Mouse (Mus musculus): ENCODE measurements around the gene Sh3bp5. TPM values are rescaled to one million over a fixed set of nuclear protein-coding genes. Genes with fewer than 3 reads are reported as not detected.

Sh3bp5 gene
- polyA plus RNA-seq, 1 experiment from 2014 or later, result 13.6 TPM

DNA sequence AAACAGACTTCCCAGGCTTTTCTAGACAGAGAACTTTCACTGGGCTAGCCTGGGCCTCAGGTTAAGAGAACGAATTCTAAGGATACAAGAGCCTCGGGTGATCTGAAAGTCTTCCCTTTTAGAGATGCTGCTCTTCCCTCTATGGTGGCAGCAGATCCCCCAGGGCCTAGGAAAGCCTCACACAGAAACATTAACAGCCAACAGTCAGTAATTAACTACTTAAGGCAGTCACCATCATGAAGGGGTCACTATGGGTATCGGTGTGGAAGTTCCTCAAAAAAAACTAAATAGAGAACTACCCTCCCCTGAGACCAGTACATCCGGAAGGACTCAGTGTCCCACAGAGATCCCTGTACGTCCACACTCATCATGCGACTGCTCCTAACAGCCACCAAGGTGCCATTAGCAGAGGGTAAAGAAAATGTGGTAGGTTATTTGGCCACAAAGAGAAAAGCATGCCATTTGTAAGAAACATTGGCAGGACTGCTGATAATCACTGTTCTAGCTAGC, 33.9 kb downstream of the Sh3bp5 start:
- Histone ChIP-seq H3K4me1 (replicated peaks; ENCODE audit: control insufficient read depth, insufficient read depth, low read length) (no peaks in the 10 kb centered on the region), H3K4me3 (ENCODE audit: low read depth, low read length) (no peak overlapping the region), H3K36me3 (ENCODE audit: control insufficient read depth, insufficient read depth, low read length) (no peaks in the 10 kb centered on the region), H3K9me3 (ENCODE audit: control insufficient read depth, low read length) (no peaks in the 10 kb centered on the region), H3K27me3 (ENCODE audit: control insufficient read depth, insufficient read depth, low read length) (no peaks in the 10 kb centered on the region), H3K9ac (ENCODE audit: low read depth, low read length) (no peak overlapping the region), H3K4me2 (replicated peaks; ENCODE audit: low read depth, low read length) (no peak overlapping the region), H3K27ac (ENCODE audit: low read depth, low read length) (no peak overlapping the region)
- ATAC-seq (ENCODE audit: low FRiP score), result no peak
- 82% methylated on average over 6 of the region's 6 CpGs for WGBS
- DNase-seq (ENCODE audit: low spot score), result no peak

GRCm38 (mm10) chr14:31400896-31401295, 35.0 kb downstream of the Sh3bp5 start:
- Histone ChIP-seq H3K9ac (ENCODE audit: low read depth, low read length) (no peak overlapping the region), H3K4me1 (replicated peaks; ENCODE audit: control insufficient read depth, insufficient read depth, low read length) (no peaks in the 10 kb centered on the region), H3K9me3 (ENCODE audit: control insufficient read depth, low read length) (no peaks in the 10 kb centered on the region), H3K27ac (ENCODE audit: low read depth, low read length) (no peak overlapping the region), H3K4me3 (ENCODE audit: low read depth, low read length) (no peak overlapping the region), H3K36me3 (ENCODE audit: control insufficient read depth, insufficient read depth, low read length) (no peaks in the 10 kb centered on the region), H3K4me2 (replicated peaks; ENCODE audit: low read depth, low read length) (no peak overlapping the region), H3K27me3 (ENCODE audit: control insufficient read depth, insufficient read depth, low read length) (no peaks in the 10 kb centered on the region)
- ATAC-seq (ENCODE audit: low FRiP score), result no peak
- 91% methylated on average over 11 of the region's 11 CpGs for WGBS
- no peak for DNase-seq (ENCODE audit: low spot score)

GRCm38 (mm10) chr14:31400246-31400645, 35.6 kb downstream of the Sh3bp5 start:
- Histone ChIP-seq H3K4me3 (ENCODE audit: low read depth, low read length) (no peak overlapping the region), H3K27ac (ENCODE audit: low read depth, low read length) (no peak overlapping the region), H3K36me3 (ENCODE audit: control insufficient read depth, insufficient read depth, low read length) (no peaks in the 10 kb centered on the region), H3K4me1 (replicated peaks; ENCODE audit: control insufficient read depth, insufficient read depth, low read length) (no peaks in the 10 kb centered on the region), H3K27me3 (ENCODE audit: control insufficient read depth, insufficient read depth, low read length) (no peaks in the 10 kb centered on the region), H3K9ac (ENCODE audit: low read depth, low read length) (no peak overlapping the region), H3K9me3 (ENCODE audit: control insufficient read depth, low read length) (no peaks in the 10 kb centered on the region), H3K4me2 (replicated peaks; ENCODE audit: low read depth, low read length) (no peak overlapping the region)
- no peak for ATAC-seq (ENCODE audit: low FRiP score)
- 89% methylated on average over 7 of the region's 7 CpGs for whole genome bisulfite sequencing
- DNase-seq (ENCODE audit: low spot score), result no peak

DNA sequence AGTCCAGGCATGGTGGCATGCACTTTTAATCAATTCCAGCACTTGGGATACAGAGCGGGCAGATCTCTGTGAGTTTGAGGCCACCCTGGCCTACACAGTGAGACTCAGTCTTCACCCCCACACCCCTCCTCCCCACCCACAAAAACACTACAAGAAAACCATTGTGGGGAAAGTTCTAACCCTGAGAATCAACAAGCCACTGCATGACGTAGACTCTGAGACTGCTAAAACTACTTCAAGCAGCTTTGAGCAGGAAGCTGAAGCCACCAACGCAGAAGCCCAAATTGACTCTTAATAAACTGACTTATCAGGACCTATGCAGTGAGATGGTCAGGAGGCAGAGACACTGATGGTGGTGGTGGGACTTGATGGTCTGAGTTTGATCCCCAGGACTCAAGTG, 36.6 kb downstream of the Sh3bp5 start:
- Histone ChIP-seq H3K4me3 (ENCODE audit: low read depth, low read length) (no peak overlapping the region), H3K9me3 (ENCODE audit: control insufficient read depth, low read length) (no peaks in the 10 kb centered on the region), H3K9ac (ENCODE audit: low read depth, low read length) (no peak overlapping the region), H3K4me1 (replicated peaks; ENCODE audit: control insufficient read depth, insufficient read depth, low read length) (no peaks in the 10 kb centered on the region), H3K36me3 (ENCODE audit: control insufficient read depth, insufficient read depth, low read length) (no peaks in the 10 kb centered on the region), H3K27ac (ENCODE audit: low read depth, low read length) (no peak overlapping the region), H3K27me3 (ENCODE audit: control insufficient read depth, insufficient read depth, low read length) (no peaks in the 10 kb centered on the region), H3K4me2 (replicated peaks; ENCODE audit: low read depth, low read length) (no peak overlapping the region)
- DNase-seq (ENCODE audit: low spot score) (no peak), ATAC-seq (ENCODE audit: low FRiP score) (no peak)
- 83% methylated on average over 3 of the region's 3 CpGs for WGBS

- Histone ChIP-seq H3K4me2 (replicated peaks; ENCODE audit: low read depth, low read length) (no peak overlapping the region), H3K9me3 (ENCODE audit: control insufficient read depth, low read length) (no peaks in the 10 kb centered on the region), H3K9ac (ENCODE audit: low read depth, low read length) (no peak overlapping the region), H3K4me1 (replicated peaks; ENCODE audit: control insufficient read depth, insufficient read depth, low read length) (no peaks in the 10 kb centered on the region), H3K36me3 (ENCODE audit: control insufficient read depth, insufficient read depth, low read length) (no peaks in the 10 kb centered on the region), H3K27ac (ENCODE audit: low read depth, low read length) (no peak overlapping the region), H3K27me3 (ENCODE audit: control insufficient read depth, insufficient read depth, low read length) (no peaks in the 10 kb centered on the region), H3K4me3 (ENCODE audit: low read depth, low read length) (no peak overlapping the region)
- WGBS, result 84% methylated on average over 11 of the region's 11 CpGs
- DNase-seq (ENCODE audit: low spot score) (no peak), ATAC-seq (ENCODE audit: low FRiP score) (no peak)
Observed at GRCm38 (mm10) chr14:31398819-31399218, 37.1 kb downstream of the Sh3bp5 start.

- DNase-seq (ENCODE audit: low spot score) (no peak), ATAC-seq (ENCODE audit: low FRiP score) (no peak)
- 89% methylated on average over 9 of the region's 9 CpGs for WGBS
- Histone ChIP-seq H3K4me2 (replicated peaks; ENCODE audit: low read depth, low read length) (no peak overlapping the region), H3K36me3 (ENCODE audit: control insufficient read depth, insufficient read depth, low read length) (no peaks in the 10 kb centered on the region), H3K4me1 (replicated peaks; ENCODE audit: control insufficient read depth, insufficient read depth, low read length) (no peaks in the 10 kb centered on the region), H3K9ac (ENCODE audit: low read depth, low read length) (no peak overlapping the region), H3K4me3 (ENCODE audit: low read depth, low read length) (no peak overlapping the region), H3K9me3 (ENCODE audit: control insufficient read depth, low read length) (no peaks in the 10 kb centered on the region), H3K27ac (ENCODE audit: low read depth, low read length) (no peak overlapping the region), H3K27me3 (ENCODE audit: control insufficient read depth, insufficient read depth, low read length) (no peaks in the 10 kb centered on the region)
Observed at GRCm38 (mm10) chr14:31397791-31398595, 37.9 kb downstream of the Sh3bp5 start.

DNA sequence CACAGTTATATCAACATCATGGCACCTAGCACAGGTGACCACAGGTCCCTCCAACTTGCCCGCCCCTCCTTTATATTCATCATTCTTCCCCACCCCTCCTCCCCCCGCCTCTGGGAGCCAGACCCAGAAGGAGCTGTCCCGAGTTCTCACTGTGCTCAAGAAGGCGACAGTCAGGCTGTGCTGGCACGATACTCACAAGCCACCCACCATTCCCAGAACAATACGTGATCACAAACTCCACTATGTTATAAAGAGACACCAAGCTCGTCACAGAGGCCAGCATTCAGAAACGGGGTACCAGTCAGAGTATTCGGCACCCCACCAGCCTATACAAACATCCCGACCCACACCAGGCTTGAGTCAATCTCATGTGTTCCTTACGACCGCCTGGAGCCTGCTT, 38.5 kb downstream of the Sh3bp5 start:
- Histone ChIP-seq H3K4me3 (ENCODE audit: low read depth, low read length) (no peak overlapping the region), H3K4me1 (replicated peaks; ENCODE audit: control insufficient read depth, insufficient read depth, low read length) (no peaks in the 10 kb centered on the region), H3K27me3 (ENCODE audit: control insufficient read depth, insufficient read depth, low read length) (no peaks in the 10 kb centered on the region), H3K9ac (ENCODE audit: low read depth, low read length) (no peak overlapping the region), H3K4me2 (replicated peaks; ENCODE audit: low read depth, low read length) (no peak overlapping the region), H3K9me3 (ENCODE audit: control insufficient read depth, low read length) (no peaks in the 10 kb centered on the region), H3K27ac (ENCODE audit: low read depth, low read length) (no peak overlapping the region), H3K36me3 (ENCODE audit: control insufficient read depth, insufficient read depth, low read length) (no peaks in the 10 kb centered on the region)
- ATAC-seq (ENCODE audit: low FRiP score) (no peak), DNase-seq (ENCODE audit: low spot score) (no peak)
- 87% methylated on average over 12 of the region's 12 CpGs for WGBS

GRCm38 (mm10) chr14:31396428-31396827, 39.5 kb downstream of the Sh3bp5 start:
- H3K27me3 ChIP-seq (ENCODE audit: control insufficient read depth, insufficient read depth, low read length), result no peaks in the 10 kb centered on the region
- ATAC-seq (ENCODE audit: low FRiP score) (no peak), DNase-seq (ENCODE audit: low spot score) (no peak)
- H3K9ac ChIP-seq (ENCODE audit: low read depth, low read length), result no peak overlapping the region
- no peak overlapping the region for H3K4me2 ChIP-seq (replicated peaks; ENCODE audit: low read depth, low read length)
- H3K27ac ChIP-seq (ENCODE audit: low read depth, low read length), result no peak overlapping the region
- no peak overlapping the region for H3K4me3 ChIP-seq (ENCODE audit: low read depth, low read length)
- no peaks in the 10 kb centered on the region for H3K4me1 ChIP-seq (replicated peaks; ENCODE audit: control insufficient read depth, insufficient read depth, low read length)
- H3K36me3 ChIP-seq (ENCODE audit: control insufficient read depth, insufficient read depth, low read length), result no peaks in the 10 kb centered on the region
- H3K9me3 ChIP-seq (ENCODE audit: control insufficient read depth, low read length), result no peaks in the 10 kb centered on the region
- WGBS, result 97% methylated on average over 2 of the region's 2 CpGs

GRCm38 (mm10) chr14:31395629-31396199, 40.2 kb downstream of the Sh3bp5 start:
- no peaks in the 10 kb centered on the region for H3K36me3 ChIP-seq (ENCODE audit: control insufficient read depth, insufficient read depth, low read length)
- no peak overlapping the region for H3K4me2 ChIP-seq (replicated peaks; ENCODE audit: low read depth, low read length)
- DNase-seq (ENCODE audit: low spot score) (no peak), ATAC-seq (ENCODE audit: low FRiP score) (no peak)
- no peaks in the 10 kb centered on the region for H3K4me1 ChIP-seq (replicated peaks; ENCODE audit: control insufficient read depth, insufficient read depth, low read length)
- no peaks in the 10 kb centered on the region for H3K27me3 ChIP-seq (ENCODE audit: control insufficient read depth, insufficient read depth, low read length)
- H3K9ac ChIP-seq (ENCODE audit: low read depth, low read length), result no peak overlapping the region
- WGBS, result 91% methylated on average over 7 of the region's 7 CpGs
- no peak overlapping the region for H3K27ac ChIP-seq (ENCODE audit: low read depth, low read length)
- no peaks in the 10 kb centered on the region for H3K9me3 ChIP-seq (ENCODE audit: control insufficient read depth, low read length)
- no peak overlapping the region for H3K4me3 ChIP-seq (ENCODE audit: low read depth, low read length)

Data from hindbrain, embryonic 11.5 days (tissue).